Mouse (Mus musculus) urinary bladder, postnatal 4 days (tissue): ENCODE results near the gene Cbx4.

Source experiments
- DNase-seq, 2 experiments: peaks; one replicate each; pipeline ENCODE4 v3.0.0; 2021 to 2022; ENCODE audit warnings: low spot score in 2 of 2

The Cbx4 gene

DNA sequence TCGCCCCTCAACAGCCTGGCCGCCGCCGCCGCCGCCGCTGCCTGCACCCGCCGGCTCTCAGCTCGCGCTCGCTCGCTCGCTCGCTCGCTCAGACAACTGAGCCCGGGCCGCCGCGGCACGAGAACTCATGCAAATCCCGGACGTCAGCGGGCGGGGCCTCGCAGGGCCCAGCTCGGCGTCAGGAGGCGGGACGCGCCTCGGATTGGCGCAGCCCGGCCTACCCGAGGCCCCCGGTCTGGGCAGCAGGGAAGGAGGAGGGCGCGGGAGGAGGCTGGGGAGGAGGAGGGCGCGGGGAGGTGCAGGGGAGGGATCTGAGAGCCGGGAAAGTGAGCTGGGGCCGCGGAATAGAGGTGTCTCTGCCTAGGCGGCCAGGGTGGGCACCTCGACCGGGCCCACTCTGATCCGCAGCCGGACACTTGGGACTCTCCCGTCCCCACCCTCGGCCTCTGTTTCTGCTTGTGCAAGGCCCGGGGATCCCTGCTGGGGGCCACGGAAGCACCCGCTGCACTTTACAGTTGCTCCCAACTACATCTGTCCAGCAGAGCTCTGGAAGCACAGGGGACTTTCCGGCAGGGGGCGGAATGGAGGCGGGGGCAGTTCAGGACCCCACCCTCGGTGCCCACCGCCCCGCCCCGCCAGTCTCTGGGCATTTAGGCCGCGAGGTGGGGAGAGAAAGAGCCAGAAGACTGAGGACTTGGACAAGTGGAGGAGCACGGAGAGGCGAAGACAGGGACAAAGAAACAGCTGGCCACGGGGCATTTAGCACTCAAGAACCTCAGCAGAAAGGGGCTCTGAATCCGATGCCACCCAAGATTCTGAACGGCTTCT, at the start of gene Cbx4:
Gene Cbx4, minus strand, starts transcription at position 78 of the 828 bp plus-strand sequence.
- peak; percentile 92 to 93 for DNase-seq

DNA sequence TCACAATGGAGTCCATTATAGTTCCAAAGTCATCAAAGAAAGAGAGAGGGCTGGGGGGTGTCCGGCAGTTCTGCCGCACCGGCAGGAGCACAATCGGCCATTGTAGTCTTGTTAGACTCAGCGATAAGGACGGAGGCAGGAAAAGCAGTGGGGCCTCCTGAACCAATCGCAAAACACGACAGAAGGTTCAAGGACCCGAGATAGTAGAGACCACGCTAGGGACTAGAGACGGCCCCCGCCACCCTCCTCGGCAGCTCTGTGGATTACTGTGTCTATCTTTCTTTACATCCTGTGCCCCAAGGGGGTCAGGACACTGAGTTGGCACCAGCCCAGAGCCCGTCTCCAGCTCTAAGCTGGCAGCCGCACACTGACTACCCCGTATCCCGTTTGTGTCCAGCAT, 48.6 kb upstream of the Cbx4 start:
- DNase-seq: no peak

GRCm38 (mm10) chr11:119133437-119134221, 47.6 kb upstream of the Cbx4 start:
- no peak for DNase-seq

DNA sequence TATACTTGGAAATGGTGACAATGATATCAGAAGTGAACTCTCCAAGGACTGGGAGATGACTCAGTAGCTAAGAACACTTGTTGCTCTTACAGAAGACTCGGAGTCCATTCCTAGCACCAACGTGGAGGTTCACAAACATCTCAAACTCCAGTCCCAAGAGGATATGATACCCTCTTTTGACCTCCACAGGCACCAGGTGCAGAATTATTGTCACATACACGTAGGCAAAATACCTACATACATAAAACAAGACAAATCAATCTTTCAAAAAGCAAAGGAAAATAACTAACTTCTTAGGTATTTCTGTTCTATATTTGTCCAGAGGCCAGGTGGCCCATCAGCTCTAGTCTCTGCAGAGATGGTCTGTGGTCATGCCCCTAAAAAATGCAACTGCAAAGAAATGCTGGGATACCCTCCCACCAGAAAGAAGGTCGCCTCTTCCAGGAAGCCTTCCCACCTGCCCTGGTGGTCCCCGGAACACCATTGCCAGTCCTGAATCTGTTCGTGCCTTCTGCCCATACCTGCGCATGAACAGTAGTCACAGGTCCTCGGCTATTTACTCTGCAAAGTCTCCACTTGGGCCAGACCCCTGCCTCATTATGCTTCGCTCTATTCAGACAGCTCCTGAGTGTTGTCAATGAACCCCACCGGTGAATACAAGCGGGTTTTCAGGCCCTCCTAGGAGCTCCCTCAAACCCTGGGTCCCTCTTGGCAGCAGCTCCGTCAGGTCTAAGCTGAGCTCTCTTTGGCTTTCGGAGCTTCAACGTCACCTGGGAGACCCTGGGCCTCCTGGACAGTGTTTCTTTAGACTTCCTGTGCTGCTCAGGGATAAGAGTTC, 46.4 kb upstream of the Cbx4 start:
- no peak for DNase-seq

DNA sequence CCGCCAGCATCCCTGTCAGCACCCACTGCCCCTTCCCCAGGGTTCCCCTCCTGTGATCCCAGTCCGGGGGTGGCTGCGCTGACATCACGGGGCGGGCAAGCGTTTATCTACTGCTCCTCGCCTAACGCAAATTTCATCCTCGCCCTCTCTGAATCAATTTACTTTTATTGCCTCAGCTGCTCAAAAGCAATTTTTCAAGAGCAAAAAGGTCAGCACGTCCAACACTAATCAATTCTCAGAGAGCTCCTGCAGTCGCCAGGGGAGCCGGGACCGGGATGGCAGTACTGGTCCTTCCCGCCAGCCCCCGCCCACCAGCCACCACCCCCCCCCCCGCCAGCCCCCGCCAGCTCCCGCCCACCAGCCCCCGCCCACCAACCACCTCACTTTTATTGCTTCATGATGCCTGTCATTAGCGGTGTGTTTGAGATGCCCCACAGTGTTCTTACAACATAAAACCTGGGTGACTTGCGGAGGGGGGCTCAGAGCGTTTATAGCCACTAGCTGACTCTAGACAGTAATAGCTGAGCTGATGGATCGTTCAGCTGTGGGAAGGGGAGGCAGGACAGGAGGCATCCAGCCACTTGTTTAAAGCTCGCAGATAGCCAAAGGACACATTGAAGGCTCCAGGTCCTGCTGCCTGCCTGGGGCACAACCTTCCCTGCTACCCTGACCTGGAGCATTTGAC, 44.2 kb upstream of the Cbx4 start:
- DNase-seq: no peak

GRCm38 (mm10) chr11:119129281-119130058, 43.4 kb upstream of the Cbx4 start:
- DNase-seq: no peak

- DNase-seq: no peak
Measured at GRCm38 (mm10) chr11:119128668-119129280, 42.8 kb upstream of the Cbx4 start.

GRCm38 (mm10) chr11:119127686-119128473, 41.9 kb upstream of the Cbx4 start:
- peak; percentile 73 to 79 for DNase-seq

DNA sequence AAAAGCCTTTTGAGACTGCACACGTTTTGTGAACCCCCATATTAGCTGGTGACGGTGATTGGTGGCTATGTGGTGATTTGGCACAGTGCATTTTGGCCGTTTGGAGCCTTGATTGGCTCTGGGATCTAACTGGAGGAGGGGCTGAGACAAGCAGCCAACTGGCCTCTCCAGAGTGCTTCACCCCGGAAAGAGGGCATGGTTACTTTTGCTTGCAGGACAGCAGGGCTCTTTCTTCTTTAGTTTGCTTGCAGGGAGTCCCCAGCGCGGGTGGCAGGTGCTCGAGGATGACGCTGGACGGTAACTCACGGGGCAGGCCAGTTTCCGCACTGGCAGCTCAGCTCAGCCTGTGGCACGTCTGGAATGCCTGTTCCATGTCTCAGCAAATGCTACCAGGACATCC, 41.1 kb upstream of the Cbx4 start:
- no peak for DNase-seq

GRCm38 (mm10) chr11:119125929-119126861, 40.2 kb upstream of the Cbx4 start:
- peak; percentile 91 to 92 for DNase-seq

- no peak for DNase-seq
Measured at GRCm38 (mm10) chr11:119124536-119124935, 38.5 kb upstream of the Cbx4 start.

GRCm38 (mm10) chr11:119123522-119124319, 37.7 kb upstream of the Cbx4 start:
- no peak for DNase-seq

GRCm38 (mm10) chr11:119122396-119122795, 36.4 kb upstream of the Cbx4 start:
- no peak for DNase-seq

GRCm38 (mm10) chr11:119118905-119119304, 32.9 kb upstream of the Cbx4 start:
- DNase-seq: no peak

GRCm38 (mm10) chr11:119117945-119118344, 31.9 kb upstream of the Cbx4 start:
- DNase-seq: no peak

DNA sequence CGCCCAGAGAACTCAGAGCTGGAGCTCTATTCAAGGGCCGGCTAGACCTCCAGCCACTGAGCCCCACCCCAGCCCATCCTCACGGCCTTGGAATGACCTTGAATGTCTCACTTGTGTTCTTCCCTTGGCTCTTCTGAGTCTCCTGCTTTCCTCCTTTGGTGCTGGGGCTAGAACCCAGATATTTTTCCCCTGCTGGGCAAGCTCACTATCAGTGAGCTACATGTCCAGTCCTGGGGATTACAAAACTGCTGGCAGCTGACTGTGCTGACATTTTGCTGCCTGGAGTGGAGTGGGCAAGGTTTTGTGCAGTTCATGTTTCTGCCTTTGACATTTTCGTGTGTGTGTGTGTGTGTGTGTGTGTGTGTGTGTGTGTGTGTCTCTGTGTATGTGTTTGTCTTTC, 31.0 kb upstream of the Cbx4 start:
- no peak for DNase-seq

- DNase-seq: no peak
Measured at GRCm38 (mm10) chr11:119112721-119113120, 26.7 kb upstream of the Cbx4 start.
